Mouse (Mus musculus): ENCODE data around the gene Tmem45b.
"Not testable (repeated sequence)": the region's sequence is repeated elsewhere in the genome, so short reads cannot be mapped to it uniquely, and the experiment has no call there.

Gene Tmem45b

GRCm38 (mm10) chr9:31463692-31464474, at the start of gene Tmem45b:
Gene Tmem45b, minus strand, starts transcription at chr9:31464462.
- no peak for DNase-seq (ENCODE audit: low spot score)

DNA sequence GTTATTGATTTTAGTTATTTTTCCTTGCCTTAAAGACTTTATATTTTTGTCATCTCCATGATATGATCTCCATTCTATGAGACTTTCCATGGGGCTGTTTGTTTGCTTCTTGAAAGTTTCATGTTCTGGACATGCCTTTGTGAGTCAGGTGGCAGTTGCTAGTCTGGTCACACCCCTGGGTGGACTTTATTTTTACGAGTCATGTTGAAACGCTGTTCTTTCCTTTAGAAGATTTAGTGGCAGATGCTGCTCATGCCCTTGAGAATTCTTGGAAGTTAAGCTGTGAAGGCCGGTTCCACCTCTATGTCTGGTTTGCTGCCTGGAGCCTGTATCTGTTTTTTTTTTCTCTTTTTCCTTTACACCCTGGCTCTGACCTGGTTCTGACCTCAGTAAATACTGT, 43.9 kb upstream of the Tmem45b start:
- DNase-seq (ENCODE audit: low spot score): no peak

- DNase-seq (ENCODE audit: low spot score): not testable (repeated sequence)
Measured at GRCm38 (mm10) chr9:31501221-31501620, 37.0 kb upstream of the Tmem45b start.

- no peak for DNase-seq (ENCODE audit: low spot score)
Measured at GRCm38 (mm10) chr9:31463190-31463589, 1.1 kb downstream of the Tmem45b start.

DNA sequence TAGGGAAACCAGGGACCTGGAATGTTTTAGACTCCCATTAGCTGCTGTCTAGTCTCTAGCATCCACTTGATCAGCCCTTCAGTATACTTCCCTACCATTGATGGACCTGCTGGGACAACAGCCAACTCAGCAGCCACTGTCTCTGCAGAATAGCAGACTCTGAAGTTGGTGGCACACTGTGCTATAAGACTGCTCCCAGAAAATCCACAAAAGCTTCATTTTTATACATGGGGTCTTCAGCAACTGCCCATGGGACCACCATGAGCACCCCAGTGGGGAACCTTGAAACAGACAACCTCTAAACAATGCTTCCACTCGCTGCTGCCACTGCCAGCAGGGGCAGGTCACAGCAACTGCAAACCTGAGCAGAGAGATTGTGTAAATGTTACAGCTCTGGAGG, 9.9 kb downstream of the Tmem45b start:
- DNase-seq (ENCODE audit: low spot score): no peak

DNA sequence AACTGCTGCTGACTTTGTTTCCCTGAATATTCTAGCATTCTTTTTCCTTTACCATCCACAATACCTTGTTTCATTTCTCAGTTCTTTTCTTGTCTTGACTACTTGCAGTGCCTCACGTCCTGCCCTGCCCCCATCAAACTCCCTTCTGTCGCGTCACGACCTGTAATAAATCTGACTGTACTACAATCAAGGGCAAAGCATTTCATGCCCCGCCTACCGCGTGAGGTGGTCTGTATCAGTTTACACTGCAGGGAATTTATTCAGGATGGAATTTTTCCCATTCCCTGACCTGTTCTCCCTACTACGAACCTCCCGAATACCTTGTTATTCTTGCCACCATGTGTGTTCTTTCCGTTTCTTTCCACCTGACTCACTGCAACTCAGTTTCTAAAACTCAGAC, 12.1 kb downstream of the Tmem45b start:
- DNase-seq (ENCODE audit: low spot score): no peak

GRCm38 (mm10) chr9:31449145-31449772, 15.0 kb downstream of the Tmem45b start:
- no peak for DNase-seq (ENCODE audit: low spot score)

GRCm38 (mm10) chr9:31444236-31444635, 20.0 kb downstream of the Tmem45b start:
- DNase-seq (ENCODE audit: low spot score): no peak

DNA sequence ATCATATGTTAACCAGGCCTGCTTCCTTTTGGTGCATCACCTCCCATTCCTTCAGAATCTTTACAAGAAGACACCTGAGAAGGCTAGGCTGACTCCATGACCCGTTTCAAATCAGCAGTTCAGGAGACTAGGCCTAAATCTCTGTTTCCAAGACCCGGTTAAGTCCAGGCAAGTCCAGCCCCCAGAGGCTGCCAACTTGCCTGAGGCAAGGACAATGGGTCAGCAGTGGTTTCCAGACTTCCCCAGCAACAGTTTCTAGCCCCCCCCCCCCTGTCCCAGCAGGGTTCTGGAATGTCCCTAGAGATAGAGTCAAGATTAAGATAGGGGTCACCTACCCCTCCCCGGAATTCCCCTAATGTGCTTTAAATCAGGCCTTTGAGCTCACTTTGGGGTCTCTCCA, 22.8 kb downstream of the Tmem45b start:
- DNase-seq (ENCODE audit: low spot score): no peak

DNA sequence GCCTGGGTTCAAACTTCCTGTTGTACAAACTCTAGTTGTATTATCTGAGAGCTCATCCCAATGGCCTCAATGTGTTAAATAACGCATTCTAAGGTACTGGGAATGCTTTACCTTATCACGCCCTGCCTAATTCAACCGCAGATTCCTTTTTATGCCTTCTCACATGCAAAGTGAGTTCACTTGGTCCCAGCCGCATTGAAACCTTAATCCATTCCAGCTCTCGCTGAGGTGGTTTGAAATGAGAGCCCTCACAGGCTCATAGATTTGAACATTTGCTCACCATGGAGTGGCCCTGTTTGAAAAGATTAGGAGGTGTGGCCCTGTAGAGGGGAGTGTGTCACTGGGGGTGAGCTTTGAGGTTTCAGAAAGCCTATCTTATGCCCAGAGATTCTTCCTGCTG, 23.9 kb downstream of the Tmem45b start:
- no peak for DNase-seq (ENCODE audit: low spot score)

- no peak for DNase-seq (ENCODE audit: low spot score)
Measured at GRCm38 (mm10) chr9:31439341-31439740, 24.9 kb downstream of the Tmem45b start.

DNA sequence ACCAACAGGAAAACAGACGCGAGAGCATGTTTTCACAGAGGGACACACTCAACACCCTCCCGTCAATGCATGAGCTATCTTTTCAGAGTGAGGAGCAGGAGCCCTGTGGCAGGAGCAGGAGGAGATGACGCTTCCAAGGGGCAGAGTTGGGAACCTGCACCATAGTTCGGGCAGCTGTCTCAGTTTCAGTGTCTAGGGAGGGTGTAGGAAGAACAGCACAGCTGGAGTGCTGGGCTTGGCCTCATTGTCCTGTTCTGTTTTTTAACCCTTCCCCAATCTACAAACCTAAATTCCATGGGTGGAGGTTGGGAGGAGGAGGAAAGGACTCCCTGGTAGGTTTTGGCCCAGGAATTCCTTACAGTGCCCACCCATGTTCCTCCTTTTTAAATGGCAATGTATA, 25.4 kb downstream of the Tmem45b start:
- no peak for DNase-seq (ENCODE audit: low spot score)

DNA sequence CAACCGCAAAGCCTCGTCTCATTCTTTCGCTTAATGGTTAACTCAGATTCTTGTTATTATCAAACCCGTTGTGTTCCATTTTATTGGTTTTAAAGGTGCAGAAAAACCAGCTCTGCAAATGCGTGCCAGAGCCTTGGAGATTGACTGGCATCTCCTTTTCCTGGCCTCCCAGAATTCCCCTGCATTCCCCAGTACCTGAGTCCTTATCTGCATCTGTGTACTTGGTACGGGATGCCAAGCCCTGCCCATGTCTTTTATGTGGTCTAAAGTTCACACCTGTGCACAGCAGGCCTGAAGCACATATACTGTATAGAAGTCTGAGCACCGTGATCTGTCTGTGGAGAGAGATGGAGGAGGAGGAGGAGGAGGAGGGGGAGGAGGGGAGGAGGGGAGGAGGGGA, 26.4 kb downstream of the Tmem45b start:
- no peak for DNase-seq (ENCODE audit: low spot score)

- DNase-seq (ENCODE audit: low spot score): no peak
Measured at GRCm38 (mm10) chr9:31435415-31435814, 28.8 kb downstream of the Tmem45b start.

- no peak for DNase-seq (ENCODE audit: low spot score)
Measured at GRCm38 (mm10) chr9:31433431-31433830, 30.8 kb downstream of the Tmem45b start.

DNA sequence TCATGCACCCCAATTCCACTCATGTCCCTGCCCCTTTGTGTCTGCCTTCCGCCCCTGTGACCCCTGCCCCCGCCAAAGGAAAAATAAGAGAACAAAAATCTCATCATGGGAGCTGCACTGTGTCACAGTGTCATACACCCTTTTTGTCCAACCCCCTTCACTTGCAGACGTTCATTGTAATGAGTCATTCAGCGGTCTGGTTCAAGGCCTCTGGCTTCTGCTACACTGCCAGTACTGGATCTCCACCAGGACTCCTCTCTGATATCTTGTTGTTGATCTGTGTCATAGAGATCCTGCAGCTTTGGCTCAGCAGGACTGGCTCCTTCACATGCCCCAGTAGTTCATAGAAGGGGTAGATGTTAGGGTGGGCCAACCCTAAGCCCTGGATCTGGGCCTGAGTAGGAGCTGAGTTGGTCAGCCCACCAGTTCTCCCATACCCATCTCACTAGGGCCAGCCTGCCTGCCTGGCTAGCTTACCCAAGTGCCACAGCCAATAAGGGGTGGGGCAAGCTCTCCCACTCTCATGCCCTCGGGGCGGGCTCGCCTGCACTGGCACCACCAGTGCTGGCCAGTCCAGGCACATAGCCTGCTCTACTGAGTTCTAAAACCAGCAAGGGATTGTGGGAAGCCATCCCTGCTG, 31.8 kb downstream of the Tmem45b start:
- no peak for DNase-seq (ENCODE audit: low spot score)

- no peak for DNase-seq (ENCODE audit: low spot score)
Measured at GRCm38 (mm10) chr9:31431751-31432150, 32.5 kb downstream of the Tmem45b start.

GRCm38 (mm10) chr9:31430011-31430410, 34.3 kb downstream of the Tmem45b start:
- DNase-seq (ENCODE audit: low spot score): no peak

GRCm38 (mm10) chr9:31428971-31429370, 35.3 kb downstream of the Tmem45b start:
- DNase-seq (ENCODE audit: low spot score): no peak

GRCm38 (mm10) chr9:31422143-31422542, 42.1 kb downstream of the Tmem45b start:
- DNase-seq (ENCODE audit: low spot score): no peak

DNA sequence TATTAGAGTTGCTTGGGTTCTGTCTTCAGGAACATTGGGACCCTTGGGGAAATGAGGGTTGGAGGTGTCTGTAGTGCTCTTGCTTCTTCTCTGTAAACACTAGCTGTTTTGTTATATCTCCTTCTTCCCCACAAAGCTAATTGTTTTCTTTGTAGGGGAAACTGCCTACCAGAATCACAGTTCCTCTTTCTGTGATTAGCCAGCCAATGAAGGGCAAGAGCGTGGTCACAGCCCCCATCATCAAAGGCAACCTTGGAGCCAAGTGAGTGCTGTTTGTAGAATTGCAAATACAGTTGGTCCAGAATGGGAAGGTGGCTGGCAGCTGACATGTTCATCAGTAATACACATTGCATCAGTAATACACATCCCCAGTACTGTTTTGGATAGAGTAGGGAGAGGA, 45.4 kb downstream of the Tmem45b start:
- DNase-seq (ENCODE audit: low spot score): no peak

DNA sequence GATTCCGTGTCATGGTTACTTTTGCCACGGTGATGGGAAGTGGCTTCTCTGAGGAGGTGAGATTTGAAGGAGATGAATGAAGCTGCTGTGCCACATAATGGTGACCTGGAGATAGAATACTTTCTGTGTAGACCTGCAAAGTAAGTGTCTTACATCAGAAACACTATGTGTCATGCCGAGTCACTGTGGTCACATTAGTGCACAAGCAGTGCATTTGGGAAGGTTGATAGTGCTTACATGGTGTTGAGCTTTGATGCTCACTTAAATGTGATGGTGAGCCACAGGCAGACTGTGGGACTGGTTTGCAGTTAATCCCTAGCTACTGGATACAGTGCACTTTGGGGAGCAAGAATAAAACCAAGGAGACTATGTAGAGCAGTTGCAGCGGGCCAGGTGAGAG, 52.1 kb downstream of the Tmem45b start:
- DNase-seq (ENCODE audit: low spot score): no peak

- DNase-seq (ENCODE audit: low spot score): peak; percentile 27
Measured at GRCm38 (mm10) chr9:31405217-31405616, 59.0 kb downstream of the Tmem45b start.

All from ovary, postnatal 14 days (tissue).